Mouse (Mus musculus): Measurements from ENCODE around the gene Sfn. TPM values are rescaled to one million over a fixed set of nuclear protein-coding genes. Genes with fewer than 3 reads are reported as not detected.

Gene Sfn
- polyA plus RNA-seq, 1 experiment from 2014 or later: 33.5 TPM

DNA sequence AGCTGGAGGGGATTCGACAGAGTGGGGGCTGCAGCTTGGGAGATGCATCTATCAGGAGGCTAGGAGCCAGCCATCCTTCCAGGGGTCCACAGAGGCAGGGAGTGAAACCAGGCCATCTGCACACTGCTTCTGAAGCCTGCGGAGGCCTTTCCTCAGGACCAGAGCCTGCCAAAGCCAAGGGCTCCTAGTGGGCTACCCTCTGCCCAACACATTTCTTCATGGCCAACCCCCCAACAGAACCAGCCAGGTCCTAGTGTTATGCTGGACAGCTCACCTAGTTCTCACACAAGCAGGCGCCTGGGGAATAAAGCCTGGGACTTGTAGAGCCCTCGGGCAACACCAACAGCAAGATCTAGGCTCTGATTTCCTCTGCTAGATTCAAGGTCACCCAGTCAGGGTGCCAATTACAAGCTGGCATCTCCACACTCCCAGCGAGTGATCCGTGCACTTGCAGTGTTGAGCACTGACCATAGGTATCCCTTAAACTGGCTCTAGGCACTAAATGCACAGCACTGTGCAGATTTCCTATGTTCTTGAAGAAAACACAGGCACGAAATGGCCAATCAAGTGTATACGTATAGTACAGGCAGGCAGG, 28.5 kb upstream of the Sfn start:
- Histone ChIP-seq H3K4me1 (replicated peaks) (peaks cover 50% of the 10 kb centered on the region), H3K27ac (no peak overlapping the region), H3K9me3 (no peaks in the 10 kb centered on the region), H3K27me3 (ENCODE audit: insufficient read depth, poor library complexity, severe bottlenecking) (no peaks in the 10 kb centered on the region), H3K4me3 (no peak overlapping the region), H3K36me3 (peaks cover 18% of the 10 kb centered on the region)
- WGBS: 91% methylated on average over 8 of the region's 8 CpGs
- DNase-seq (ENCODE audit: low spot score): no peak

DNA sequence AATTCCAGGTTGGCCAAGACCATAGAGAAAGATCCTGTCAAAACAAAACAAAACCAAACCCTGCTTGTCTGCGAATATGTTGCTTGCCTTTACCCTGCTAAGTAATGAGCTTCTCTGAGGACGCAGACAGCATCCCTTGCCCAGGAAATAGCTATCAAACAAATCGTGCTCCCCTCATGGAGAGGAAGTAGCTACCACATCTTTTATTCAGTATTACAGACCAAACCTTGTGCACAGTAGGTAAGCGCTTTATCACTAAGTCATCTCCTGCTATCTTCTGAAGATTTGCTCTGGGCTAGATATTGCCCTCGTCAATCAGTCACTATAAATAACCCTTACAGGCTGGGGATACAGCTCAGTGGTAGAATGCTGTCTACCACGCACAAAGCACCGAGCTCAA, 27.2 kb upstream of the Sfn start:
- Histone ChIP-seq H3K27me3 (ENCODE audit: insufficient read depth, poor library complexity, severe bottlenecking) (no peaks in the 10 kb centered on the region), H3K9me3 (no peaks in the 10 kb centered on the region), H3K4me3 (no peak overlapping the region), H3K4me1 (replicated peaks) (peaks cover 53% of the 10 kb centered on the region), H3K27ac (no peak overlapping the region), H3K36me3 (peaks cover 29% of the 10 kb centered on the region)
- no peak for DNase-seq (ENCODE audit: low spot score)
- WGBS: 90% methylated on average over 7 of the region's 7 CpGs

- H3K27me3 ChIP-seq (ENCODE audit: insufficient read depth, poor library complexity, severe bottlenecking): no peaks in the 10 kb centered on the region
- 78% methylated on average over 2 of the region's 2 CpGs for WGBS
- H3K4me1 ChIP-seq (replicated peaks): peaks cover 50% of the 10 kb centered on the region
- H3K36me3 ChIP-seq: peaks cover 35% of the 10 kb centered on the region
- no peaks in the 10 kb centered on the region for H3K9me3 ChIP-seq
- no peak for DNase-seq (ENCODE audit: low spot score)
- no peak overlapping the region for H3K4me3 ChIP-seq
- no peak overlapping the region for H3K27ac ChIP-seq
Observed at GRCm38 (mm10) chr4:133628517-133628916, 26.5 kb upstream of the Sfn start.

GRCm38 (mm10) chr4:133627039-133627438, 25.1 kb upstream of the Sfn start:
- Histone ChIP-seq H3K4me1 (replicated peaks) (peaks cover 38% of the 10 kb centered on the region), H3K9me3 (no peaks in the 10 kb centered on the region), H3K27ac (peak overlapping the region; percentile 25; the same call in 1 of the 2 replicates), H3K36me3 (peaks cover 36% of the 10 kb centered on the region), H3K27me3 (ENCODE audit: insufficient read depth, poor library complexity, severe bottlenecking) (no peaks in the 10 kb centered on the region), H3K4me3 (no peak overlapping the region)
- 93% methylated on average over 14 of the region's 14 CpGs for WGBS
- no peak for DNase-seq (ENCODE audit: low spot score)

GRCm38 (mm10) chr4:133626621-133627020, 24.7 kb upstream of the Sfn start:
- H3K27me3 ChIP-seq (ENCODE audit: insufficient read depth, poor library complexity, severe bottlenecking): no peaks in the 10 kb centered on the region
- peaks cover 34% of the 10 kb centered on the region for H3K4me1 ChIP-seq (replicated peaks)
- H3K9me3 ChIP-seq: no peaks in the 10 kb centered on the region
- no peak for DNase-seq (ENCODE audit: low spot score)
- peaks cover 36% of the 10 kb centered on the region for H3K36me3 ChIP-seq
- no peak overlapping the region for H3K4me3 ChIP-seq
- 0 out of 2 replicates have a peak overlapping the region, but pooled peaks have one; percentile 25 for H3K27ac ChIP-seq
- 87% methylated on average over 9 of the region's 9 CpGs for WGBS

- Histone ChIP-seq H3K9me3 (no peaks in the 10 kb centered on the region), H3K27ac (peak overlapping the region; percentile 75), H3K27me3 (ENCODE audit: insufficient read depth, poor library complexity, severe bottlenecking) (no peaks in the 10 kb centered on the region), H3K4me1 (replicated peaks) (peaks cover 30% of the 10 kb centered on the region), H3K36me3 (peaks cover 38% of the 10 kb centered on the region), H3K4me3 (no peak overlapping the region)
- no peak for DNase-seq (ENCODE audit: low spot score)
- WGBS: 40% methylated on average over 5 of the region's 5 CpGs
Observed at GRCm38 (mm10) chr4:133626221-133626620, 24.3 kb upstream of the Sfn start.

DNA sequence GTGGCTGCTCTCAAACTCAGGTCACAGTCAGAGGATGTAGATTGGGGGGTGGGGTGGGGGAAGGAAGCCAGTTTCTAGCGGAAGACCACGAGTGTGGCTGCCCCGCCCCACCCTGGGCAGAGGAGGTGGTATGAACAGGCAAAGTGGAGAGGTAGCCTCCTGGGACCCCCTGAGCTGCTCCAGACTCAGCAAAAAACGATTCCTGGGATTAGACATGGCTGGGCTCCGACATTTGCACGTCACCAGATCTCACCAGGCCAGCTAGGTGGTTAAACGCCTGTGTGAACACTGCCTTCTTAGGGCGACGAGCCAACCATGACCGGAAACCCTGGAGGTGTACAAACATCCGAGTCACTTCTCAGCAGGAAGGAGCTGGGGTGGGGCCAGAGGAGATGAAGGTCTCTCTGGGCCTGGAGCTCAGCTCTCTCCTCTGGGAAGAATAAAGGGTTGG, 23.7 kb upstream of the Sfn start:
- Histone ChIP-seq H3K27me3 (ENCODE audit: insufficient read depth, poor library complexity, severe bottlenecking) (no peaks in the 10 kb centered on the region), H3K27ac (peak overlapping the region; percentile 75; the same call in 1 of the 2 replicates), H3K4me3 (no peak overlapping the region), H3K9me3 (no peaks in the 10 kb centered on the region), H3K4me1 (replicated peaks) (peaks cover 24% of the 10 kb centered on the region), H3K36me3 (peaks cover 44% of the 10 kb centered on the region)
- 52% methylated on average over 11 of the region's 11 CpGs for WGBS
- no peak for DNase-seq (ENCODE audit: low spot score)

DNA sequence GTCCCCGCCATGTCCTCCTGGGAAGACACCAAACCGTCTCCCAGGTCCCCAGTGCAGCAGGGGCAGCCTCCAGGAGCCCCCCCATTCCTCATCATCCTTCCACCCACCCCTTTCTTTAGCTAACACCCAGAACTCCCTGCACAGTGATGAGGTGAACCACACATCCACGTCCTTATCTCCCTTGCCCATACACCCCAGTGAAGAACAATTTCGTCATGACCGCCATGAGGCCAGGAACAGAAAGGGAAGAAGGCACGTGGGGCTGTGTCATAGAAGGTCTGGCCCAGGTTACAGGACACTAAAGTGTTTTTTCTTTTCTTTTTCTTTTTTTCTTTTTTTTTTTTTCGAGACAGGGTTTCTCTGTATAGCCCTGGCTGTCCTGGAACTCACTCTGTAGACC, 22.9 kb upstream of the Sfn start:
- WGBS: 94% methylated on average over 7 of the region's 7 CpGs
- Histone ChIP-seq H3K36me3 (peaks cover 52% of the 10 kb centered on the region), H3K4me1 (replicated peaks) (peaks cover 20% of the 10 kb centered on the region), H3K27me3 (ENCODE audit: insufficient read depth, poor library complexity, severe bottlenecking) (no peaks in the 10 kb centered on the region), H3K9me3 (no peaks in the 10 kb centered on the region), H3K27ac (no peak overlapping the region), H3K4me3 (no peak overlapping the region)
- no peak for DNase-seq (ENCODE audit: low spot score)

DNA sequence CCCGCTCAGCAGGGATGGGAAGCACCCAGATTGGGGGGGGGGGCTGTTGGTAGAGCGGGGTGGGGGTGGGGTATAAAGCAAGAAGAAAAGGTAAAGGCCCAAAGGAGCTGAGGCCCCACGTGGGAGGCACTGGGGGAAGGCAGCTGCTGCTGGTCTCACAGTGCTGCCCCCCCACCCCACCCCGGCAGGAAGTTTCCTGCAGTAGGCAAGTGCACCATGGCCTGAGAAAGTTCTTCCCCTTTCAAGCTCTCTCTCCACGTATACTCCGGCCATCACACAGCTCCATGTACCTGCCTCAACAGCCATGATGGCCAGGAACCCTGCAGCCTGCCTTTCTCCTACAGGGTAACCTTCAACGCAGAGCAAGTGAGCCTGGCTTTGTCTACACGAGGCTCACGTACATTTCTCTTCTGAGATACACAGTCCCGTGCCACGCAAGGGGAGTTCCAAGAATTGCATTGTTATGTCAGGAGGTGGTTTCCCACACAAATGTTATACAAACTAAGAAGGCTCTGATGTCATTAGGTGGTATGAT, 20.3 kb upstream of the Sfn start:
- no peaks in the 10 kb centered on the region for H3K27me3 ChIP-seq (ENCODE audit: insufficient read depth, poor library complexity, severe bottlenecking)
- no peaks in the 10 kb centered on the region for H3K9me3 ChIP-seq
- DNase-seq (ENCODE audit: low spot score): no peak
- H3K36me3 ChIP-seq: peaks cover 70% of the 10 kb centered on the region
- 83% methylated on average over 11 of the region's 11 CpGs for WGBS
- peaks cover 23% of the 10 kb centered on the region for H3K4me1 ChIP-seq (replicated peaks)
- H3K27ac ChIP-seq: no peak overlapping the region
- no peak overlapping the region for H3K4me3 ChIP-seq

GRCm38 (mm10) chr4:133620668-133621067, 18.7 kb upstream of the Sfn start:
- no peak for DNase-seq (ENCODE audit: low spot score)
- Histone ChIP-seq H3K9me3 (no peaks in the 10 kb centered on the region), H3K27ac (no peak overlapping the region; the same call in 1 of the 2 replicates), H3K27me3 (ENCODE audit: insufficient read depth, poor library complexity, severe bottlenecking) (no peaks in the 10 kb centered on the region), H3K4me1 (replicated peaks) (peaks cover 9% of the 10 kb centered on the region), H3K36me3 (peaks cover 60% of the 10 kb centered on the region), H3K4me3 (no peak overlapping the region)
- 91% methylated on average over 8 of the region's 8 CpGs for WGBS

DNA sequence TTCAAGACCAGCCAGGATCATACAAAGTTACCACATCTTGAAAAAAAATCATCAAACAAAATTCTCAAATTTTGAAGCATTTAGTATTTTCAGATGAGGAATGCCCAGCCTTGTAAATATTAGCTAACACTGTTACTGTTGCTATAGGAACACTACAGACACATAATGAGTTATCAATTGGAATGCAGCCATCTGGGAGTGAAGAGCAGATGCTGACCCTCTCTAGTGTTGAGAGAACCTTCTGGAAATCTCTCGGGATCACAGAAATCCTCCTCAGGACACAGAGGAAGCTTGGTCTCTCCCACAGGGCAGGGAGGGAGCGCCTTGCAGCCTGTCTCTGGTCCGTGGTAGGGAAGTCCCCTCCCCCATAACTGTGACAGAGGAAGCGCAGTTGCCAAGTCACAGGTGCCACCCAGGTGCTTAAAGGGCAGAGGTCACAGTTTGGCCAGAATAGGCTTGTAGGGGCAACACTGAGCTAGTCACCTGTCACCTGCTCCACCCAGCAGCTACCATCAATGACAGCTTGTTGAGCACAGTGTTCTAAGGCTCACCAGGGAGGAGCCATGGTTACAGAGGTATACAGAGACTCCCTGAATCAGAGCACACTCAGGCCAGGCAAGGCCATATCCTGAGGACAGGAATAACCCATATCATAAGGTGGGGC, 17.6 kb upstream of the Sfn start:
- Histone ChIP-seq H3K36me3 (peaks cover 61% of the 10 kb centered on the region), H3K4me1 (replicated peaks) (0 out of 2 replicates have a peak, but pooled peaks cover 9% of the 10 kb centered on the region), H3K27me3 (ENCODE audit: insufficient read depth, poor library complexity, severe bottlenecking) (no peaks in the 10 kb centered on the region), H3K27ac (no peak overlapping the region), H3K9me3 (no peaks in the 10 kb centered on the region), H3K4me3 (no peak overlapping the region)
- WGBS: 75% methylated on average over 4 of the region's 4 CpGs
- no peak for DNase-seq (ENCODE audit: low spot score)

GRCm38 (mm10) chr4:133617936-133618335, 16.0 kb upstream of the Sfn start:
- no peak overlapping the region for H3K27ac ChIP-seq
- peaks cover 16% of the 10 kb centered on the region for H3K4me1 ChIP-seq (replicated peaks)
- no peak overlapping the region for H3K4me3 ChIP-seq
- H3K27me3 ChIP-seq (ENCODE audit: insufficient read depth, poor library complexity, severe bottlenecking): no peaks in the 10 kb centered on the region
- 96% methylated on average over 11 of the region's 11 CpGs for WGBS
- no peaks in the 10 kb centered on the region for H3K9me3 ChIP-seq
- H3K36me3 ChIP-seq: peaks cover 67% of the 10 kb centered on the region
- DNase-seq (ENCODE audit: low spot score): no peak

DNA sequence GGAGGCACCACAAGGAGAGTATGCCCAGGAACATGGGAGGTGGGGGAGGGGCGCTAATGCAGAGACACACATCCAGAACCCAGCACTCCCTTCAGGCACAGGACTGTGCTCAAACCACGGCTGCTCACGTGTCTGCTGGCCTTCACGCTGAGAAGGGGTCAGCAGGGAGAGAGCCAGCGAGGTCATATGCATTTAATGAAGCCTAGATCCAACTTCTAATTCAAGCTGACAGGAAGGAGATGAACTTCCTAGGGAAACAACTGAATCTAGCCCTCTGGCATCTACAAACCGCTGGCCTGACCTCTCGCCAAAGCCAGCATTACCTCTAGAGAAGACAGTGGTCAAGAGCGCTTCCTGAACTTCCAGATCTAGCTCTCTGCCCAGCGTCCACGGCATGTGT, 13.4 kb upstream of the Sfn start:
- Histone ChIP-seq H3K36me3 (peaks cover 81% of the 10 kb centered on the region), H3K4me3 (no peak overlapping the region), H3K27me3 (ENCODE audit: insufficient read depth, poor library complexity, severe bottlenecking) (no peaks in the 10 kb centered on the region), H3K27ac (no peak overlapping the region), H3K9me3 (peaks cover 11% of the 10 kb centered on the region; the same call in 1 of the 2 replicates), H3K4me1 (replicated peaks) (peaks cover 16% of the 10 kb centered on the region)
- 83% methylated on average over 10 of the region's 10 CpGs for WGBS
- no peak for DNase-seq (ENCODE audit: low spot score)
